Mouse (Mus musculus): ENCODE data around the gene Ascl5. TPM values are rescaled to one million over a fixed set of nuclear protein-coding genes. Genes with fewer than 3 reads are reported as not detected.

Gene Ascl5
- polyA plus RNA-seq, 1 experiment, result 0.36 TPM

GRCm38 (mm10) chr1:136008159-136008533, 42.5 kb upstream of the Ascl5 start:
- Histone ChIP-seq H3K4me2 (ENCODE audit: low read depth) (peak overlapping the region; percentile 74), H3K36me3 (ENCODE audit: control insufficient read depth, insufficient read depth) (no peaks in the 10 kb centered on the region), H3ac (ENCODE audit: control insufficient read depth, insufficient read length) (no peak overlapping the region), H3K27me3 (ENCODE audit: control insufficient read depth, insufficient read depth, insufficient read length) (no peaks in the 10 kb centered on the region), H3K4me3 (peak overlapping the region; percentile 26), H3K79me2 (ENCODE audit: control insufficient read depth, insufficient read depth) (no peaks in the 10 kb centered on the region)
- TF ChIP-seq USF1 (IDR thresholded peaks at IDR 0.05; ENCODE audit: low read depth) (peak; percentile 56), E2F4 (IDR thresholded peaks at IDR 0.05; ENCODE audit: insufficient read depth) (no peak)

- TF ChIP-seq TCF12 (IDR thresholded peaks at IDR 0.05; ENCODE audit: insufficient read depth, poor library complexity, severe bottlenecking), result no peak
- no peak for TF ChIP-seq MYOG (IDR thresholded peaks at IDR 0.05; ENCODE audit: control insufficient read depth in 1 of 3, insufficient read depth in 1 of 3, insufficient read length in 2 of 3, low read depth in 2 of 3)
- TF ChIP-seq MYOD1 (IDR thresholded peaks at IDR 0.05; ENCODE audit: control insufficient read depth in 1 of 3, insufficient read length in 2 of 3, low read depth in 2 of 3), result peak in 1 of 3 experiments; percentile 18
- no peak overlapping the region for H3K4me3 ChIP-seq
- no peaks in the 10 kb centered on the region for H3K79me2 ChIP-seq (ENCODE audit: control insufficient read depth, insufficient read depth)
- H3K27me3 ChIP-seq (ENCODE audit: control insufficient read depth, insufficient read depth, insufficient read length), result no peaks in the 10 kb centered on the region
- H3K4me2 ChIP-seq (ENCODE audit: low read depth), result no peak overlapping the region
- H3ac ChIP-seq (ENCODE audit: control insufficient read depth, insufficient read length), result no peak overlapping the region
- H3K36me3 ChIP-seq (ENCODE audit: control insufficient read depth, insufficient read depth), result no peaks in the 10 kb centered on the region
Measured at GRCm38 (mm10) chr1:136010247-136010646, 40.4 kb upstream of the Ascl5 start.

GRCm38 (mm10) chr1:136013513-136013912, 37.1 kb upstream of the Ascl5 start:
- Histone ChIP-seq H3K27me3 (ENCODE audit: control insufficient read depth, insufficient read depth, insufficient read length) (no peaks in the 10 kb centered on the region), H3ac (ENCODE audit: control insufficient read depth, insufficient read length) (no peak overlapping the region), H3K79me2 (ENCODE audit: control insufficient read depth, insufficient read depth) (no peaks in the 10 kb centered on the region), H3K4me2 (ENCODE audit: low read depth) (no peak overlapping the region), H3K36me3 (ENCODE audit: control insufficient read depth, insufficient read depth) (no peaks in the 10 kb centered on the region), H3K4me3 (no peak overlapping the region)
- TF ChIP-seq POLR2AphosphoS2 (IDR thresholded peaks at IDR 0.05; ENCODE audit: insufficient read length, low read depth) (no peak), MAX (IDR thresholded peaks at IDR 0.05; ENCODE audit: low read depth) (no peak), TCF12 (IDR thresholded peaks at IDR 0.05; ENCODE audit: insufficient read depth, poor library complexity, severe bottlenecking) (no peak), TCF3 (IDR thresholded peaks at IDR 0.05; ENCODE audit: insufficient read length, low read depth) (no peak), E2F4 (IDR thresholded peaks at IDR 0.05; ENCODE audit: insufficient read depth) (no peak), MYOG (IDR thresholded peaks at IDR 0.05; ENCODE audit: control insufficient read depth in 1 of 3, insufficient read depth in 1 of 3, insufficient read length in 2 of 3, low read depth in 2 of 3) (no peak), POLR2A (IDR thresholded peaks at IDR 0.05; ENCODE audit: insufficient read length, low read depth) (no peak), REST (IDR thresholded peaks at IDR 0.05; ENCODE audit: insufficient read depth, insufficient read length) (no peak), CEBPB (IDR thresholded peaks at IDR 0.05; ENCODE audit: insufficient read depth, poor library complexity, severe bottlenecking) (no peak), USF1 (IDR thresholded peaks at IDR 0.05; ENCODE audit: low read depth) (no peak), SRF (IDR thresholded peaks at IDR 0.05; ENCODE audit: control insufficient read depth, insufficient read length, low read depth) (no peak), MYOD1 (IDR thresholded peaks at IDR 0.05; ENCODE audit: control insufficient read depth in 1 of 3, insufficient read length in 2 of 3, low read depth in 2 of 3) (no peak)

GRCm38 (mm10) chr1:136014796-136015502, 35.7 kb upstream of the Ascl5 start:
- Histone ChIP-seq H3K27me3 (ENCODE audit: control insufficient read depth, insufficient read depth, insufficient read length) (no peaks in the 10 kb centered on the region), H3K4me2 (ENCODE audit: low read depth) (no peak overlapping the region), H3K36me3 (ENCODE audit: control insufficient read depth, insufficient read depth) (no peaks in the 10 kb centered on the region), H3K4me3 (no peak overlapping the region), H3K79me2 (ENCODE audit: control insufficient read depth, insufficient read depth) (no peaks in the 10 kb centered on the region), H3ac (ENCODE audit: control insufficient read depth, insufficient read length) (no peak overlapping the region)
- no peak for TF ChIP-seq USF1 (IDR thresholded peaks at IDR 0.05; ENCODE audit: low read depth)

- Histone ChIP-seq H3K4me2 (ENCODE audit: low read depth) (peak overlapping the region; percentile 88), H3K36me3 (ENCODE audit: control insufficient read depth, insufficient read depth) (no peaks in the 10 kb centered on the region), H3K79me2 (ENCODE audit: control insufficient read depth, insufficient read depth) (no peaks in the 10 kb centered on the region), H3K4me3 (peak overlapping the region; percentile 80), H3ac (ENCODE audit: control insufficient read depth, insufficient read length) (peak overlapping the region; percentile 5), H3K27me3 (ENCODE audit: control insufficient read depth, insufficient read depth, insufficient read length) (no peaks in the 10 kb centered on the region)
- TF ChIP-seq TCF12 (IDR thresholded peaks at IDR 0.05; ENCODE audit: insufficient read depth, poor library complexity, severe bottlenecking), result no peak
- no peak for TF ChIP-seq E2F4 (IDR thresholded peaks at IDR 0.05; ENCODE audit: insufficient read depth)
- no peak for TF ChIP-seq MAX (IDR thresholded peaks at IDR 0.05; ENCODE audit: low read depth)
- TF ChIP-seq POLR2A (IDR thresholded peaks at IDR 0.05; ENCODE audit: insufficient read length, low read depth), result no peak
- no peak for TF ChIP-seq MYOD1 (IDR thresholded peaks at IDR 0.05; ENCODE audit: control insufficient read depth in 1 of 3, insufficient read length in 2 of 3, low read depth in 2 of 3)
- no peak for TF ChIP-seq POLR2AphosphoS2 (IDR thresholded peaks at IDR 0.05; ENCODE audit: insufficient read length, low read depth)
- no peak for TF ChIP-seq USF1 (IDR thresholded peaks at IDR 0.05; ENCODE audit: low read depth)
- no peak for TF ChIP-seq MYOG (IDR thresholded peaks at IDR 0.05; ENCODE audit: control insufficient read depth in 1 of 3, insufficient read depth in 1 of 3, insufficient read length in 2 of 3, low read depth in 2 of 3)
- no peak for TF ChIP-seq REST (IDR thresholded peaks at IDR 0.05; ENCODE audit: insufficient read depth, insufficient read length)
- no peak for TF ChIP-seq SRF (IDR thresholded peaks at IDR 0.05; ENCODE audit: control insufficient read depth, insufficient read length, low read depth)
Measured at GRCm38 (mm10) chr1:136017307-136017706, 33.3 kb upstream of the Ascl5 start.

All from myocyte (in vitro differentiated cells).